Mouse (Mus musculus) midbrain, embryonic 13.5 days (tissue): Measurements from ENCODE around the gene Ofd1. TPM values are rescaled to one million over a fixed set of nuclear protein-coding genes. Genes with fewer than 3 reads are reported as not detected.
A peak's percentile ranks its signal among the peaks of the same experiment; 100 is the strongest.

ENCODE experiments used
- ATAC-seq: fragments of 200-750 bp; cut with Nextera tagmentation; 2 replicates; pipeline ENCODE4 v1.8.0; 2017; ENCODE audit warnings: mild to moderate bottlenecking, moderate TSS enrichment, moderate library complexity
- H3K27ac ChIP-seq: fragments of 300-500 bp; sonication (generic); 2 replicates; pipeline ENCODE4 v1.5.1; 2015; ENCODE audit warnings: inconsistent platforms, mild to moderate bottlenecking, moderate library complexity
- H3K27me3 ChIP-seq: fragments of 300-500 bp; sonication (generic); 2 replicates; pipeline ENCODE4 v1.6.1; 2015; ENCODE audit warnings: mild to moderate bottlenecking, inconsistent platforms
- H3K36me3 ChIP-seq: fragments of 300-500 bp; sonication (generic); 2 replicates; pipeline ENCODE4 v1.6.1; 2015; ENCODE audit warnings: mild to moderate bottlenecking, inconsistent platforms
- H3K4me1 ChIP-seq: fragments of 300-500 bp; sonication (generic); replicated peaks from 2 replicates; pipeline ENCODE4 v1.6.1; 2015; ENCODE audit warnings: inconsistent platforms
- H3K4me2 ChIP-seq: fragments of 300-500 bp; sonication (generic); replicated peaks from 2 replicates; pipeline ENCODE4 v1.6.1; 2015; ENCODE audit warnings: moderate library complexity, mild to moderate bottlenecking, inconsistent platforms
- H3K4me3 ChIP-seq: fragments of 300-500 bp; sonication (generic); replicated peaks from 2 replicates; pipeline ENCODE4 v1.5.1; 2015; ENCODE audit warnings: mild to moderate bottlenecking, inconsistent platforms
- H3K9ac ChIP-seq: fragments of 300-500 bp; sonication (generic); replicated peaks from 2 replicates; pipeline ENCODE4 v1.6.1; 2015; ENCODE audit warnings: mild to moderate bottlenecking, inconsistent platforms
- H3K9me3 ChIP-seq: fragments of 300-500 bp; sonication (generic); 2 replicates; pipeline ENCODE4 v1.6.1; 2016; ENCODE audit warnings: mild to moderate bottlenecking, inconsistent platforms
- WGBS: fragments of 180-500 bp; shearing (Covaris S2); methylation state at CpG from one replicate; pipeline ENCODE4 v1.1.7; 2015; 5-methylcytosine and 5-hydroxymethylcytosine counted together
- polyA plus RNA-seq: library from polyadenylated mRNA; unstranded; fragments of >200 nt; fragmentation: Nextera tagmentation; extraction: Ambion mirVana; gene quantifications from 2 replicates; pipeline ENCODE4 v1.2.1, GENCODE M21; 2015

Ofd1 gene
- polyA plus RNA-seq, 1 experiment from 2014 or later = 7.5 TPM

GRCm38 (mm10) chrX:166358955-166359354 lies 81.5 kb downstream of the Ofd1 start:
- no peak overlapping the region for H3K27ac ChIP-seq
- H3K36me3 ChIP-seq = peaks cover 9% of the 10 kb centered on the region; the same call in 1 of the 2 replicates
- no peak overlapping the region for H3K9ac ChIP-seq
- no peak overlapping the region for H3K4me3 ChIP-seq
- peaks cover 6% of the 10 kb centered on the region; the same call in 1 of the 2 replicates for H3K27me3 ChIP-seq
- H3K4me1 ChIP-seq = no peaks in the 10 kb centered on the region
- H3K9me3 ChIP-seq = no peaks in the 10 kb centered on the region
- no peak for ATAC-seq
- 82% methylated on average over 2 of the region's 2 CpGs for WGBS
- H3K4me2 ChIP-seq = no peak overlapping the region

GRCm38 (mm10) chrX:166356276-166356675 lies 84.2 kb downstream of the Ofd1 start:
- H3K9me3 ChIP-seq = no peaks in the 10 kb centered on the region
- peaks cover 9% of the 10 kb centered on the region; the same call in 1 of the 2 replicates for H3K36me3 ChIP-seq

GRCm38 (mm10) chrX:166354913-166355312 lies 85.6 kb downstream of the Ofd1 start:
- 0 out of 2 replicates have a peak, but pooled peaks cover 3% of the 10 kb centered on the region for H3K36me3 ChIP-seq
- ATAC-seq = no peak
- no peak overlapping the region for H3K4me3 ChIP-seq
- H3K9ac ChIP-seq = no peak overlapping the region
- H3K4me2 ChIP-seq = no peak overlapping the region
- H3K27me3 ChIP-seq = peaks cover 11% of the 10 kb centered on the region; the same call in 1 of the 2 replicates
- H3K4me1 ChIP-seq = peaks cover 5% of the 10 kb centered on the region; the same call in 1 of the 2 replicates
- no peak overlapping the region for H3K27ac ChIP-seq
- H3K9me3 ChIP-seq = no peaks in the 10 kb centered on the region
- 74% methylated on average over 1 of the region's 1 CpGs for WGBS

More at GRCm38 (mm10) chrX:166356276-166356675, 84.2 kb downstream of the Ofd1 start:
- Histone ChIP-seq H3K9ac (no peak overlapping the region), H3K4me2 (no peak overlapping the region), H3K4me1 (no peaks in the 10 kb centered on the region), H3K4me3 (no peak overlapping the region), H3K27ac (no peak overlapping the region), H3K27me3 (peaks cover 9% of the 10 kb centered on the region; the same call in 1 of the 2 replicates)
- WGBS = 85% methylated on average over 3 of the region's 3 CpGs
- no peak for ATAC-seq

- no peaks in the 10 kb centered on the region for H3K9me3 ChIP-seq
- no peak overlapping the region for H3K9ac ChIP-seq
- no peak overlapping the region for H3K4me2 ChIP-seq
- 0 out of 2 replicates have a peak, but pooled peaks cover 3% of the 10 kb centered on the region for H3K36me3 ChIP-seq
- no peak overlapping the region for H3K4me3 ChIP-seq
- peaks cover 17% of the 10 kb centered on the region for H3K4me1 ChIP-seq
- no peak overlapping the region for H3K27ac ChIP-seq
- peaks cover 16% of the 10 kb centered on the region; the same call in 1 of the 2 replicates for H3K27me3 ChIP-seq
- no peak for ATAC-seq
- 79% methylated on average over 2 of the region's 2 CpGs for WGBS
Observed at GRCm38 (mm10) chrX:166353412-166353811, 87.1 kb downstream of the Ofd1 start.

- Histone ChIP-seq H3K4me3 (no peak overlapping the region), H3K4me2 (no peak overlapping the region), H3K36me3 (no peaks in the 10 kb centered on the region), H3K4me1 (peaks cover 17% of the 10 kb centered on the region), H3K27me3 (peaks cover 13% of the 10 kb centered on the region; the same call in 1 of the 2 replicates), H3K27ac (no peak overlapping the region), H3K9ac (no peak overlapping the region), H3K9me3 (no peaks in the 10 kb centered on the region)
- WGBS = 23% methylated on average over 6 of the region's 6 CpGs
- peak; percentile 65; the same call in 1 of the 2 replicates for ATAC-seq
Observed at GRCm38 (mm10) chrX:166351790-166352189, 88.7 kb downstream of the Ofd1 start.

GRCm38 (mm10) chrX:166348634-166349033 lies 91.9 kb downstream of the Ofd1 start:
- H3K9me3 ChIP-seq = no peaks in the 10 kb centered on the region
- H3K36me3 ChIP-seq = no peaks in the 10 kb centered on the region
- peaks cover 13% of the 10 kb centered on the region; the same call in 1 of the 2 replicates for H3K27me3 ChIP-seq
- peak overlapping the region; percentile 51 for H3K4me3 ChIP-seq
- ATAC-seq = no peak
- peaks cover 17% of the 10 kb centered on the region for H3K4me1 ChIP-seq
- peak overlapping the region; percentile 54 for H3K4me2 ChIP-seq
- 63% methylated on average over 4 of the region's 4 CpGs for WGBS
- H3K27ac ChIP-seq = no peak overlapping the region
- peak overlapping the region; percentile 51 for H3K9ac ChIP-seq

GRCm38 (mm10) chrX:166348086-166348485 lies 92.4 kb downstream of the Ofd1 start:
- WGBS = 51% methylated on average over 6 of the region's 6 CpGs
- Histone ChIP-seq H3K27me3 (peaks cover 13% of the 10 kb centered on the region; the same call in 1 of the 2 replicates), H3K9me3 (no peaks in the 10 kb centered on the region), H3K4me2 (peak overlapping the region; percentile 54), H3K27ac (0 out of 2 replicates have a peak overlapping the region, but pooled peaks have one; percentile 32), H3K9ac (peak overlapping the region; percentile 47), H3K4me3 (peak overlapping the region; percentile 51), H3K36me3 (no peaks in the 10 kb centered on the region), H3K4me1 (peaks cover 20% of the 10 kb centered on the region)
- no peak for ATAC-seq

- Histone ChIP-seq H3K4me1 (peaks cover 14% of the 10 kb centered on the region), H3K27ac (peak overlapping the region; percentile 95), H3K9ac (peak overlapping the region; percentile 67), H3K27me3 (peaks cover 8% of the 10 kb centered on the region; the same call in 1 of the 2 replicates), H3K4me3 (peak overlapping the region; percentile 51), H3K9me3 (no peaks in the 10 kb centered on the region), H3K36me3 (no peaks in the 10 kb centered on the region), H3K4me2 (peak overlapping the region; percentile 43)
- peak; percentile 96 for ATAC-seq
- 29% methylated on average over 10 of the region's 10 CpGs for WGBS
Observed at GRCm38 (mm10) chrX:166344228-166345015, 96.1 kb downstream of the Ofd1 start.

- Histone ChIP-seq H3K4me2 (no peak overlapping the region), H3K9ac (no peak overlapping the region), H3K36me3 (no peaks in the 10 kb centered on the region), H3K27me3 (peaks cover 10% of the 10 kb centered on the region; the same call in 1 of the 2 replicates), H3K4me1 (peaks cover 7% of the 10 kb centered on the region; the same call in 1 of the 2 replicates), H3K9me3 (no peaks in the 10 kb centered on the region), H3K4me3 (no peak overlapping the region), H3K27ac (no peak overlapping the region)
- no peak for ATAC-seq
- 91% methylated on average over 6 of the region's 6 CpGs for WGBS
Observed at GRCm38 (mm10) chrX:166341795-166342194, 98.7 kb downstream of the Ofd1 start.

Other genes starting within 250 kb of the Ofd1 start
- 271 and 286 TPM in 2 replicates for gene Gpm6b, start 201.8 kb downstream of the Ofd1 start, polyA plus RNA-seq
- 77.0 and 85.4 TPM in 2 replicates for gene Trappc2, start 130 bp downstream of the Ofd1 start, polyA plus RNA-seq
- 40.7 and 50.2 TPM in 2 replicates for gene Rab9, start 39.2 kb upstream of the Ofd1 start, polyA plus RNA-seq
- gene Tceanc, start 77.9 kb upstream of the Ofd1 start, polyA plus RNA-seq = 9.4 and 10.1 TPM in 2 replicates
- gene Egfl6, start 145.0 kb upstream of the Ofd1 start, polyA plus RNA-seq = 1.0 and 1.8 TPM in 2 replicates